Comparison of ENCODE assay signal across 8 mouse cellular contexts in the genomic region with DNA sequence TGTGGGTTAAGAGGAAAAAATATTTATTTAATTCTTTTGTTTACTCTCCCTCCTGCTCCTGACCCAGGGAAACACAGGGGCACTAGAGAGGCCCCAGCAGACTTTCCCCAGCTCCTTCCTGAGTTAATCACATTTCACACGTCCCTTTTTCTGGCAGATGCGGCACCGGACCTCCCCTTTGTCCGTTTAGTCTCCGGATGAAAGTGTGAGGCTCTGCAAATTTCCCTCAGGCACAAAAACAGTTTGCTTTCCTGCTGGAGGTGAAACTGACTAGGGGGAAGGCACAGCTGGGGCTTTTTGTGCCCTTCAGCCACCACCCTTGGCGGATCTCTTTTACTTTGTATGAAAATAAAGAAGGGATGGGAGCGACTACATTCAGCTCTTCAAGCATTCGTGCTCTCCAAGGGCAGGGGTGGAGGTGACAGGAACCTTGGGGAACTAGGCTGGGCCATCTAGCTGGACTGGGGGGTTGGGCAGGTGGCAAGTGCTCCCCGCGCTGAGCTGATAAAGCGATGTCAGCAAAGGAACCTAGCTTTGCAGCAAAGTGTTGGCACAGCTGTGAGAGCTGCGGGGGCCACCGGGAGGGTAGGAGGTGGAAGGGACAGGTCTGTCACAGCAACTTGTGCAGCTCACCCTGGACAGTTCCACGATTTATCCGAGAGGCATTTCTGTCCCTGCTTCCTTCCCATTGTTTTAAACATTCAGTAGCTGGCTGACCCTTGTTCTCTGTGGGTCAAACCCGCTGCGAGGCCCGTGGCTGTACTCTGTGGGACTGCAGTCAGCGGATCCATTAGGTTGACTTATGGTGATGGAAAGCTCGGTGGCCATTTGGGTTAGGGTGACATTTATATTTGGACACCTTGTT.
DNase-seq lines count a peak whose midpoint lies in the region; ATAC-seq and TF ChIP-seq lines count a peak whose summit lies in the region.

No protein-coding gene starts in this region.

- no peak overlapping the region for H3K9ac ChIP-seq in lung, embryonic 16.5 days (ENCODE audit: low read length)
- H3K9ac ChIP-seq in embryonic facial prominence, embryonic 14.5 days (ENCODE audit: low read depth, low read length) = no peak overlapping the region
- no peak overlapping the region for H3K9ac ChIP-seq in hindbrain, postnatal 0 days (replicated peaks; ENCODE audit: low read length)

- H3K27me3 ChIP-seq in lung, embryonic 16.5 days (ENCODE audit: control insufficient read depth, insufficient read depth, low read depth, low read length) = no peaks in the 10 kb centered on the region
- H3K27me3 ChIP-seq in embryonic facial prominence, embryonic 14.5 days (replicated peaks; ENCODE audit: control insufficient read depth, insufficient read depth, low read length) = peaks cover 2% of the 10 kb centered on the region; the same call in 1 of the 2 replicates
- H3K27me3 ChIP-seq in hindbrain, postnatal 0 days (ENCODE audit: insufficient read depth, low read length) = no peaks in the 10 kb centered on the region

- no peaks in the 10 kb centered on the region for H3K36me3 ChIP-seq in lung, embryonic 16.5 days (ENCODE audit: control insufficient read depth, insufficient read depth, low read length)
- H3K36me3 ChIP-seq in embryonic facial prominence, embryonic 14.5 days (ENCODE audit: control insufficient read depth, insufficient read depth, low read length) = no peaks in the 10 kb centered on the region
- no peaks in the 10 kb centered on the region for H3K36me3 ChIP-seq in hindbrain, postnatal 0 days (ENCODE audit: insufficient read depth, low read length)

- peak overlapping the region; percentile 40 for H3K4me2 ChIP-seq in lung, embryonic 16.5 days (ENCODE audit: low read depth, low read length)
- H3K4me2 ChIP-seq in embryonic facial prominence, embryonic 14.5 days (ENCODE audit: low read depth, low read length) = peak overlapping the region; percentile 28
- H3K4me2 ChIP-seq in hindbrain, postnatal 0 days (ENCODE audit: low read depth, low read length) = peak overlapping the region; percentile 42

- TF ChIP-seq CTCF in hindbrain, postnatal 0 days (IDR thresholded peaks at IDR 0.05; ENCODE audit: low read depth) = no peak

- H3K27ac ChIP-seq in lung, embryonic 16.5 days (ENCODE audit: low read length) = no peak overlapping the region
- H3K27ac ChIP-seq in embryonic facial prominence, embryonic 14.5 days (replicated peaks; ENCODE audit: low read depth, low read length) = no peak overlapping the region; the same call in 1 of the 2 replicates
- H3K27ac ChIP-seq in hindbrain, postnatal 0 days = no peak overlapping the region

- 3% methylated on average over 20 of the region's 20 CpGs for WGBS in lung, embryonic 16.5 days
- WGBS in embryonic facial prominence, embryonic 14.5 days = 10% methylated on average over 19 of the region's 20 CpGs
- WGBS in hindbrain, postnatal 0 days = 7% methylated on average over 20 of the region's 20 CpGs

- peaks cover 11% of the 10 kb centered on the region for H3K4me1 ChIP-seq in lung, embryonic 16.5 days (replicated peaks; ENCODE audit: control insufficient read depth, insufficient read depth, low read length)
- H3K4me1 ChIP-seq in embryonic facial prominence, embryonic 14.5 days (ENCODE audit: control insufficient read depth, insufficient read depth, low read length) = peaks cover 14% of the 10 kb centered on the region
- H3K4me1 ChIP-seq in hindbrain, postnatal 0 days (ENCODE audit: insufficient read depth, low read length) = peaks cover 18% of the 10 kb centered on the region

- H3K4me3 ChIP-seq in lung, embryonic 16.5 days (ENCODE audit: low read length) = no peak overlapping the region
- no peak overlapping the region; the same call in 1 of the 2 replicates for H3K4me3 ChIP-seq in embryonic facial prominence, embryonic 14.5 days (ENCODE audit: low read depth, low read length)
- no peak overlapping the region for H3K4me3 ChIP-seq in hindbrain, postnatal 0 days (ENCODE audit: low read length)

- DNase-seq in lung, postnatal 14 days = no peak
- no peak for DNase-seq in embryonic facial prominence, embryonic 14.5 days (ENCODE audit: low spot score)
- peak; percentile 41 for DNase-seq in hindbrain, postnatal 0 days (ENCODE audit: low spot score)
- DNase-seq in retina, embryonic 14.5 days (ENCODE audit: low spot score) = peak; percentile 71
- DNase-seq in T-cell, adult 2 months (ENCODE audit: low spot score) = no peak
- no peak for DNase-seq in right cerebral cortex, postnatal 25 days

- peak; percentile 65 for ATAC-seq in lung, embryonic 16.5 days (ENCODE audit: low read depth)
- no peak for ATAC-seq in embryonic facial prominence, embryonic 14.5 days (ENCODE audit: low read depth)
- peak; percentile 48; the same call in 1 of the 2 replicates for ATAC-seq in hindbrain, postnatal 0 days
- no peak for ATAC-seq in monocyte, adult 5-6 weeks (replicated peaks; ENCODE audit: insufficient number of reproducible peaks, low FRiP score, low TSS enrichment, poor library complexity, severe bottlenecking)

- H3K9me3 ChIP-seq in lung, embryonic 16.5 days (ENCODE audit: control insufficient read depth, low read length) = no peaks in the 10 kb centered on the region
- no peaks in the 10 kb centered on the region for H3K9me3 ChIP-seq in embryonic facial prominence, embryonic 14.5 days (ENCODE audit: control insufficient read depth, low read length)
- no peaks in the 10 kb centered on the region for H3K9me3 ChIP-seq in hindbrain, postnatal 0 days (ENCODE audit: low read length)

Comparison
In these comparisons a context has a peak if more than half of its experiments do, and no peak if none do; other contexts are left out.
1. ATAC-seq: peak in lung, embryonic 16.5 days (single experiment) and hindbrain, postnatal 0 days (single experiment); none in embryonic facial prominence, embryonic 14.5 days (single experiment) and monocyte, adult 5-6 weeks (single experiment).
2. DNase-seq: peak in hindbrain, postnatal 0 days (single experiment) and retina, embryonic 14.5 days (single experiment); none in lung, postnatal 14 days (single experiment), embryonic facial prominence, embryonic 14.5 days (single experiment), T-cell, adult 2 months (single experiment) and right cerebral cortex, postnatal 25 days (single experiment).
3. Peak in every context shown above with its lines, with median percentiles within 50 percentile points of each other: H3K4me2 ChIP-seq.